Mouse (Mus musculus) neural tube, embryonic 11.5 days (tissue): Measurements from ENCODE around the gene Fam166b. TPM values are rescaled to one million over a fixed set of nuclear protein-coding genes. Genes with fewer than 3 reads are reported as not detected.

ENCODE experiments used
- ATAC-seq: fragments of 200-750 bp; cut with Nextera tagmentation; 2 replicates; pipeline ENCODE4 v1.8.0; 2017; ENCODE audit warnings: moderate number of reproducible peaks, mild to moderate bottlenecking, moderate TSS enrichment, moderate library complexity; ENCODE audit not compliant: insufficient read depth, low FRiP score, low TSS enrichment
- DNase-seq: peaks from one replicate; pipeline ENCODE4 v3.0.0-alpha.2; 2015; ENCODE audit warnings: low spot score
- H3K27ac ChIP-seq: fragments of 300-500 bp; sonication (generic); 2 replicates; pipeline ENCODE4 v1.5.1; 2014; ENCODE audit warnings: low read depth, mild to moderate bottlenecking, low read length
- H3K27me3 ChIP-seq: fragments of 300-500 bp; sonication (generic); 2 replicates; pipeline ENCODE4 v1.6.1; 2014; ENCODE audit warnings: mild to moderate bottlenecking, low read length, mixed read lengths; ENCODE audit not compliant: control insufficient read depth, insufficient read depth
- H3K36me3 ChIP-seq: fragments of 300-500 bp; sonication (generic); 2 replicates; pipeline ENCODE4 v1.6.1; 2014; ENCODE audit warnings: mild to moderate bottlenecking, low read length, moderate library complexity, mixed read lengths; ENCODE audit not compliant: control insufficient read depth, insufficient read depth
- H3K4me1 ChIP-seq: fragments of 300-500 bp; sonication (generic); 2 replicates; pipeline ENCODE4 v1.6.1; 2014; ENCODE audit warnings: low read length, mixed read lengths; ENCODE audit not compliant: control insufficient read depth, insufficient read depth
- H3K4me2 ChIP-seq: fragments of 300-500 bp; sonication (generic); 2 replicates; pipeline ENCODE4 v1.6.1; 2014; ENCODE audit warnings: low read depth, mild to moderate bottlenecking, moderate library complexity
- H3K4me3 ChIP-seq: fragments of 300-500 bp; sonication (generic); 2 replicates; pipeline ENCODE4 v1.5.1; 2014; ENCODE audit warnings: low read depth, low read length
- H3K9ac ChIP-seq: fragments of 300-500 bp; sonication (generic); 2 replicates; pipeline ENCODE4 v1.6.1; 2014; ENCODE audit warnings: mild to moderate bottlenecking, low read length
- H3K9me3 ChIP-seq: fragments of 300-500 bp; sonication (generic); 2 replicates; pipeline ENCODE4 v1.6.1; 2016; ENCODE audit warnings: low read length; ENCODE audit not compliant: control insufficient read depth
- WGBS: fragments of 180-500 bp; shearing (Covaris S2); extraction: QIAGEN DNeasy Blood & Tissue Kit; methylation state at CpG from one replicate; pipeline ENCODE4 v1.1.7; 2014; 5-methylcytosine and 5-hydroxymethylcytosine counted together
- polyA plus RNA-seq: library from polyadenylated mRNA; unstranded; fragments of >200 nt; fragmentation: Nextera tagmentation; extraction: Ambion mirVana; gene quantifications from 2 replicates; pipeline ENCODE4 v1.2.1, GENCODE M21; 2014

Fam166b gene
- polyA plus RNA-seq, 1 experiment from 2014 or later = 0.20 TPM

- DNase-seq = no peak
- H3K9me3 ChIP-seq = no peaks in the 10 kb centered on the region
- peaks cover 43% of the 10 kb centered on the region for H3K27me3 ChIP-seq
- H3K4me3 ChIP-seq = no peak overlapping the region
- 16% methylated on average over 31 of the region's 31 CpGs for WGBS
- no peak overlapping the region for H3K27ac ChIP-seq
- ATAC-seq = 0 out of 2 replicates have a peak, but pooled peaks have one; percentile 15
- H3K4me1 ChIP-seq = peaks cover 15% of the 10 kb centered on the region; the same call in 1 of the 2 replicates
- peak overlapping the region; percentile 24 for H3K9ac ChIP-seq
- H3K4me2 ChIP-seq = peak overlapping the region; percentile 19
- peaks cover 6% of the 10 kb centered on the region for H3K36me3 ChIP-seq
These were observed 3.1 kb downstream of the Fam166b start for GRCm38 (mm10) chr4:43425648-43426380.

- no peak for ATAC-seq
- Histone ChIP-seq H3K36me3 (peaks cover 6% of the 10 kb centered on the region), H3K4me1 (peaks cover 15% of the 10 kb centered on the region; the same call in 1 of the 2 replicates), H3K9me3 (no peaks in the 10 kb centered on the region), H3K27ac (no peak overlapping the region), H3K9ac (peak overlapping the region; percentile 24; the same call in 1 of the 2 replicates), H3K4me3 (no peak overlapping the region), H3K27me3 (peaks cover 43% of the 10 kb centered on the region), H3K4me2 (peak overlapping the region; percentile 19; the same call in 1 of the 2 replicates)
- no peak for DNase-seq
- 22% methylated on average over 14 of the region's 14 CpGs for WGBS
These were observed 3.7 kb downstream of the Fam166b start for GRCm38 (mm10) chr4:43425197-43425596.

GRCm38 (mm10) chr4:43424072-43424471 lies 4.9 kb downstream of the Fam166b start:
- peaks cover 6% of the 10 kb centered on the region for H3K36me3 ChIP-seq

GRCm38 (mm10) chr4:43423267-43423934 lies 5.5 kb downstream of the Fam166b start:
- DNase-seq = no peak
- Histone ChIP-seq H3K36me3 (peaks cover 6% of the 10 kb centered on the region), H3K9ac (no peak overlapping the region), H3K4me1 (peaks cover 10% of the 10 kb centered on the region; the same call in 1 of the 2 replicates), H3K4me3 (no peak overlapping the region), H3K27ac (no peak overlapping the region), H3K9me3 (no peaks in the 10 kb centered on the region), H3K27me3 (peaks cover 39% of the 10 kb centered on the region), H3K4me2 (no peak overlapping the region)
- WGBS = 94% methylated on average over 20 of the region's 20 CpGs
- no peak for ATAC-seq

More at GRCm38 (mm10) chr4:43424072-43424471, 4.9 kb downstream of the Fam166b start:
- DNase-seq (no peak), ATAC-seq (no peak)
- WGBS = 82% methylated on average over 9 of the region's 9 CpGs
- no peaks in the 10 kb centered on the region for H3K9me3 ChIP-seq
- H3K4me3 ChIP-seq = no peak overlapping the region
- peaks cover 15% of the 10 kb centered on the region; the same call in 1 of the 2 replicates for H3K4me1 ChIP-seq
- H3K27ac ChIP-seq = no peak overlapping the region
- no peak overlapping the region for H3K9ac ChIP-seq
- no peak overlapping the region for H3K4me2 ChIP-seq
- H3K27me3 ChIP-seq = peaks cover 43% of the 10 kb centered on the region

GRCm38 (mm10) chr4:43421632-43422240 lies 7.2 kb downstream of the Fam166b start:
- ATAC-seq (no peak), DNase-seq (no peak)
- 76% methylated on average over 28 of the region's 28 CpGs for WGBS
- Histone ChIP-seq H3K9ac (no peak overlapping the region), H3K27ac (no peak overlapping the region), H3K4me2 (no peak overlapping the region), H3K9me3 (no peaks in the 10 kb centered on the region), H3K36me3 (peaks cover 6% of the 10 kb centered on the region), H3K27me3 (peaks cover 22% of the 10 kb centered on the region), H3K4me3 (no peak overlapping the region), H3K4me1 (peaks cover 8% of the 10 kb centered on the region; the same call in 1 of the 2 replicates)

GRCm38 (mm10) chr4:43420305-43420704 lies 8.6 kb downstream of the Fam166b start:
- DNase-seq (peak; percentile 75), ATAC-seq (no peak)
- WGBS = 7% methylated on average over 6 of the region's 6 CpGs

GRCm38 (mm10) chr4:43419801-43420281 lies 9.1 kb downstream of the Fam166b start:
- H3K27ac ChIP-seq = no peak overlapping the region
- no peaks in the 10 kb centered on the region for H3K9me3 ChIP-seq
- peaks cover 3% of the 10 kb centered on the region for H3K27me3 ChIP-seq
- peaks cover 13% of the 10 kb centered on the region for H3K36me3 ChIP-seq
- H3K4me3 ChIP-seq = no peak overlapping the region
- ATAC-seq (no peak), DNase-seq (no peak)
- WGBS = 72% methylated on average over 9 of the region's 9 CpGs
- no peaks in the 10 kb centered on the region for H3K4me1 ChIP-seq
- no peak overlapping the region for H3K9ac ChIP-seq
- no peak overlapping the region for H3K4me2 ChIP-seq

More at GRCm38 (mm10) chr4:43420305-43420704, 8.6 kb downstream of the Fam166b start:
- H3K9ac ChIP-seq = no peak overlapping the region
- H3K27ac ChIP-seq = no peak overlapping the region
- no peak overlapping the region for H3K4me3 ChIP-seq
- H3K27me3 ChIP-seq = peaks cover 8% of the 10 kb centered on the region
- H3K36me3 ChIP-seq = peaks cover 14% of the 10 kb centered on the region
- no peak overlapping the region for H3K4me2 ChIP-seq
- H3K9me3 ChIP-seq = no peaks in the 10 kb centered on the region
- H3K4me1 ChIP-seq = 0 out of 2 replicates have a peak, but pooled peaks cover under 1% of the 10 kb centered on the region

- DNase-seq = no peak
- no peak overlapping the region for H3K4me2 ChIP-seq
- no peak overlapping the region for H3K9ac ChIP-seq
- no peak for ATAC-seq
- no peaks in the 10 kb centered on the region for H3K9me3 ChIP-seq
- H3K4me3 ChIP-seq = no peak overlapping the region
- H3K4me1 ChIP-seq = no peaks in the 10 kb centered on the region
- H3K27ac ChIP-seq = no peak overlapping the region
- 0 out of 2 replicates have a peak, but pooled peaks cover 2% of the 10 kb centered on the region for H3K27me3 ChIP-seq
- 59% methylated on average over 15 of the region's 15 CpGs for WGBS
- peaks cover 12% of the 10 kb centered on the region for H3K36me3 ChIP-seq
These were observed 9.8 kb downstream of the Fam166b start for GRCm38 (mm10) chr4:43418973-43419656.
